Mouse (Mus musculus) cortical plate, adult 2 months (tissue): ENCODE measurements around the gene Gm28038.

Source experiments
- CTCF ChIP-seq: fragments of 200-500 bp; IDR thresholded peaks from 2 replicates; pipeline ENCODE4 v1.5.1; 2011; ENCODE audit warnings: mild to moderate bottlenecking, control low read depth, low read length; ENCODE audit not compliant: insufficient read depth; ENCODE audit errors: extremely low read depth
- POLR2A ChIP-seq: fragments of 200-500 bp; IDR thresholded peaks from 2 replicates; pipeline ENCODE4 v1.6.1; 2011; ENCODE audit warnings: mild to moderate bottlenecking, low read length, control low read depth; ENCODE audit not compliant: insufficient read depth; ENCODE audit errors: extremely low read depth

DNA sequence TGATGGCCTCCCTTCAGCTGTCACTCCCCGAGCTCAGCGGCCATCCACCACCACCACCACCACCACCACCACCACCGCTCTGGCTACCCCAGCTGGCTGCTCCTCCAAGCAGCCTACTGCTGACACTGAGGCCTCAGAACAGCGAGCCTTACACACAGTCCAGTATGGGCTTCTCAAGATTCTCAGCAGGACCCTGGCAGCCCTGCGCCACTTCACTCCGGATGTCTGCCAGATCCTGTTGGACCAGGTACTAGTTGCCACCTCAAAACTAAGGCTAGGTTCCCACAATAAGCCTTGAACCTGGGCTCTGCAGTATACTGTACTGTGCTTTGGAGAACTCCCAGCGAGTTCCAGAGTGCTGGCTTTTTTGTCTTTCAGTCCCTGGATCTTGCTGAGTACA, 61.7 kb downstream of the Gm28038 start:
- TF ChIP-seq POLR2A, result 0 out of 2 replicates have a peak, but pooled peaks have one; percentile 13
- no peak for TF ChIP-seq CTCF
